Mouse (Mus musculus) heart, postnatal 25 days (tissue): ENCODE measurements around the gene Cdkal1. TPM values are rescaled to one million over a fixed set of nuclear protein-coding genes. Genes with fewer than 3 reads are reported as not detected.

Source experiments
- DNase-seq: peaks from one replicate; pipeline ENCODE4 v3.0.0; 2022; ENCODE audit warnings: low spot score
- intact Hi-C: fragments of 180-260 bp; cut with DNase I; formaldehyde crosslinking; loops from one replicate; pipeline ENCODE4 v1.15.1; 2025
- total RNA-seq, 2 experiments: library from RNA; stranded (reverse); gene quantifications; 2 replicates each; pipeline ENCODE4 v1.2.3; 2021

The Cdkal1 gene
- total RNA-seq, 2 experiments from 2014 or later: 33.7 to 34.2 TPM

GRCm38 (mm10) chr13:29819910-29820583 is 35.4 kb downstream of the Cdkal1 start:
- intact Hi-C loops: no loop called here
- DNase-seq: no peak

- intact Hi-C loops: no loop called here
- DNase-seq: no peak
Measured at GRCm38 (mm10) chr13:29819147-29819546, 36.3 kb downstream of the Cdkal1 start.

- intact Hi-C loops: no loop called here
- DNase-seq: no peak
Measured at GRCm38 (mm10) chr13:29818314-29818713, 37.2 kb downstream of the Cdkal1 start.

- DNase-seq: no peak
- intact Hi-C loops: no loop called here
Measured at GRCm38 (mm10) chr13:29810780-29811179, 44.7 kb downstream of the Cdkal1 start.

- intact Hi-C loops: no loop called here
- no peak for DNase-seq
Measured at GRCm38 (mm10) chr13:29808383-29808782, 47.1 kb downstream of the Cdkal1 start.

- intact Hi-C loops: no loop called here
- no peak for DNase-seq
Measured at GRCm38 (mm10) chr13:29807930-29808329, 47.5 kb downstream of the Cdkal1 start.

- DNase-seq: no peak
- intact Hi-C loops: no loop called here
Measured at GRCm38 (mm10) chr13:29806871-29807270, 48.6 kb downstream of the Cdkal1 start.

GRCm38 (mm10) chr13:29805296-29805695 is 50.2 kb downstream of the Cdkal1 start:
- DNase-seq: no peak
- intact Hi-C loops: no loop called here

- no peak for DNase-seq
- intact Hi-C loops: no loop called here
Measured at GRCm38 (mm10) chr13:29804034-29804433, 51.4 kb downstream of the Cdkal1 start.

- intact Hi-C loops: no loop called here
- DNase-seq: no peak
Measured at GRCm38 (mm10) chr13:29802699-29803098, 52.8 kb downstream of the Cdkal1 start.

GRCm38 (mm10) chr13:29800078-29800477 is 55.4 kb downstream of the Cdkal1 start:
- DNase-seq: no peak
- intact Hi-C loops: no loop called here

GRCm38 (mm10) chr13:29792112-29792511 is 63.4 kb downstream of the Cdkal1 start:
- DNase-seq: no peak
- intact Hi-C loops: no loop called here

GRCm38 (mm10) chr13:29791439-29791838 is 64.0 kb downstream of the Cdkal1 start:
- no peak for DNase-seq
- intact Hi-C loops: no loop called here

- no peak for DNase-seq
- intact Hi-C loops: no loop called here
Measured at GRCm38 (mm10) chr13:29786984-29787383, 68.5 kb downstream of the Cdkal1 start.

GRCm38 (mm10) chr13:29784894-29785293 is 70.6 kb downstream of the Cdkal1 start:
- intact Hi-C loops: no loop called here
- DNase-seq: no peak

- no peak for DNase-seq
- intact Hi-C loops: no loop called here
Measured at GRCm38 (mm10) chr13:29781332-29781731, 74.1 kb downstream of the Cdkal1 start.

GRCm38 (mm10) chr13:29780713-29781112 is 74.8 kb downstream of the Cdkal1 start:
- no peak for DNase-seq
- intact Hi-C loops: no loop called here

GRCm38 (mm10) chr13:29779519-29779918 is 76.0 kb downstream of the Cdkal1 start:
- intact Hi-C loops: no loop called here
- DNase-seq: no peak

- no peak for DNase-seq
- intact Hi-C loops: no loop called here
Measured at GRCm38 (mm10) chr13:29779116-29779515, 76.4 kb downstream of the Cdkal1 start.

GRCm38 (mm10) chr13:29778124-29778523 is 77.3 kb downstream of the Cdkal1 start:
- intact Hi-C loops: no loop called here
- DNase-seq: no peak

- no peak for DNase-seq
- intact Hi-C loops: no loop called here
Measured at GRCm38 (mm10) chr13:29777225-29777624, 78.2 kb downstream of the Cdkal1 start.

GRCm38 (mm10) chr13:29775603-29776230 is 79.8 kb downstream of the Cdkal1 start:
- intact Hi-C loops: no loop called here
- DNase-seq: no peak
